Mouse (Mus musculus): ENCODE data around the gene 5730596B20Rik.

DNA sequence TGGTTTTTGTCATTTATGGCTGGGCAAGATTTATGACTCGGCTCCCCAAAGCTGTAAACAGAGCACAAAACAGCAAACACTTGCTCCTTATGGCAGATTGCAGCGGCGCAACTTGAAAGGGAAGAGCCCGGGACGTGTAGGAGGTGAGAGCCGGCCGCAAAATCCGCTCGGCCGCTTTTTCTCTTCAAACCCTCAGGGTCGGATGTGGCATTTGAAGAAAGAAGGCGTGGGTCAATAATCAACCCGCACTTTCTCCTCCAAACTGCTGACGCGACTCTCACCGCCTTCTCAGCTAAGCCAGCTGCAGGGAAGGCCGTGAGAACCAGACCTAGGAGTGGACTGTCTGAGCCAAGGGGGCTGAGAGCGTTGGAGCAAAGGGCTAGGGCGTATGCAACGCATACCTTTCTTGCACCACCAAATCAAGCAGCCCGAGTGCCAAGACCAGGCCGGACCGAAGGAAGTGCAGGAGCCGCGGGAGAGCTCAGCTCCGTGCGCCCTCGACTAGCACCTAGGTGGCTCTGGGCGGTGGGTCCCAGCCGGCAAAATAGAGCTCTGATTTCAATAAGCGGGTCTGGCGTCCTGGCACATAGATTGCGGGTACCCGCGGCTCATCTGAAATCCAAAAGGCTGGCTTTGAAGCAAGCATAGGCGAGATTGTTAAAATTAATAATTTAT is at the start of gene 5730596B20Rik:
- TF ChIP-seq CTCF (IDR thresholded peaks at IDR 0.05; ENCODE audit: control insufficient read depth, insufficient read depth, low read length) (no peak), POLR2A (IDR thresholded peaks at IDR 0.05; ENCODE audit: borderline replicate concordance, control insufficient read depth, low read depth, low read length) (no peak)

All from bone marrow, adult 2 months (tissue).